Mouse (Mus musculus) liver, adult 2 months (tissue): ENCODE measurements around the gene Gsg1l2.

Experiments
- CTCF ChIP-seq: fragments of 200-500 bp; IDR thresholded peaks from 2 replicates; pipeline ENCODE4 v1.5.1; 2011; ENCODE audit warnings: low read depth, low read length, control low read depth
- POLR2A ChIP-seq: fragments of 200-500 bp; IDR thresholded peaks from 2 replicates; pipeline ENCODE4 v1.6.1; 2011; ENCODE audit warnings: low read length, control low read depth; ENCODE audit not compliant: insufficient read depth; ENCODE audit errors: extremely low read depth

- TF ChIP-seq CTCF, result no peak
- no peak for TF ChIP-seq POLR2A
Measured at GRCm38 (mm10) chr11:67806832-67807597, 32.6 kb downstream of the Gsg1l2 start.
